Mouse (Mus musculus): Measurements from ENCODE around the gene Snx5. TPM values are rescaled to one million over a fixed set of nuclear protein-coding genes. Genes with fewer than 3 reads are reported as not detected.

Snx5 gene
- polyA plus RNA-seq, 1 experiment = 66.8 TPM

- TF ChIP-seq CTCF (IDR thresholded peaks at IDR 0.05; ENCODE audit: borderline replicate concordance, extremely low read depth, insufficient read depth, insufficient read length) (no peak), POLR2A (IDR thresholded peaks at IDR 0.05; ENCODE audit: borderline replicate concordance, extremely low read depth, insufficient read depth, insufficient read length, poor library complexity, severe bottlenecking) (no peak)
- no peak for DNase-seq (ENCODE audit: low read depth)
Observed at GRCm38 (mm10) chr2:144281417-144281816, 10.7 kb upstream of the Snx5 start.

DNA sequence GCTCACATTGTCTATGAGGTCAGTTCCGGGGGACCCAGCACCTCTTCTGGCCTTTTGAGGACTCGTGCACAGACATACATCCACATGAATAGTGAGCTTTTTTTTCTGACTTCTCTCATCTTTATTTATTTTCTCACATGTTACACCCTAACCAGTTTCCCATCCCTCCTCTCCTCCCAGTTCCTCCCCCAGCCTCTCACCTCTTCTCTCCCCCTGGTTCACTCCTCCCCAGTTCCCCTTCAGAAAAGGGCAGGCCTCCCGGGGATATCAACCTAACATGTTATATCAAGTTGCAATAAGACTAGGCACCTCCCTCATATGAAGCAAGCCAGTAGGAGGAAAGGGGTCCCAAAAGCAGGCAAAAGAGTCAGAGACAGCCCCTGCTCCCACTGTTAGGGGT is 9.9 kb upstream of the Snx5 start:
- no peak for DNase-seq (ENCODE audit: low read depth)
- TF ChIP-seq CTCF (IDR thresholded peaks at IDR 0.05; ENCODE audit: borderline replicate concordance, extremely low read depth, insufficient read depth, insufficient read length) (no peak), POLR2A (IDR thresholded peaks at IDR 0.05; ENCODE audit: borderline replicate concordance, extremely low read depth, insufficient read depth, insufficient read length, poor library complexity, severe bottlenecking) (no peak)

DNA sequence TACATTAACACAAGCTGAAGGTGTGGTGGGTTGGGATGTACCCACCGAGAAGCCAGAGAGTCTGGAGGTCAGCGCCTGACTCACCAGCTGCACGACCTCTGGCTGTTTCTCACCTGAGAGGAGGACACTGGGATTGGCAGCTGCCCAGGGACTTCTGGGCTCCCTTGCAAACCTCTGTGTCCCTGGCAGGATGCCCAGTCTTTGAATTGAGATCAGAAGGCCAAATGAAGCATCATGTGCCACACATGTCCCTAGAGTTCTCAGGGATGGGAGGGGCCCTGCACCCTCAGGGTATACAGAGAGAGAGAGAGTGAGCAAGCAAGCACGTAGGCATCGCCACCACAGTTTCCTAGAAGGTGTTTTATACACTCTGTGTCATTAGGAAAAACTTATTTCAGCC is 9.0 kb upstream of the Snx5 start:
- no peak for TF ChIP-seq CTCF (IDR thresholded peaks at IDR 0.05; ENCODE audit: borderline replicate concordance, extremely low read depth, insufficient read depth, insufficient read length)
- no peak for TF ChIP-seq POLR2A (IDR thresholded peaks at IDR 0.05; ENCODE audit: borderline replicate concordance, extremely low read depth, insufficient read depth, insufficient read length, poor library complexity, severe bottlenecking)
- DNase-seq (ENCODE audit: low read depth) = peak; percentile 31

DNA sequence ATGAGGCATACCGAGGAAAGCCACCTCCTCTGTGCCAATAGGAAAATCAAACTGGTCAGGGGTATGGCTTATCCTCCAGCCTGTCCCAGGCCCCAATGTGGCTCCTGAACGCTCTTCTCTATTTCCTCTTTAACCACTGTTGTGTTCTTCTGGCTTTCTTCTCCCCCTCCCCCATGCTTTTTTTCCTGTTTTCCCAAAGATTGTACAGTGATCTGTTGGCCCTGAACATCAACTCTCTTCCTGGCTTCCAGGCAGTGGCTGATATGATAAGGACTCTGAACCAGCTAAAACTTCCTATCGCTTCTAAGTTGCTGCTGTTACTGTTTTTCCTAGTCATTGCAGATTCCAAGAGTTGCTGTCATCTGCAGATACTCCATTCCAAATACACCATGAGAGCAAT is 6.2 kb upstream of the Snx5 start:
- DNase-seq (ENCODE audit: low read depth) = no peak
- TF ChIP-seq CTCF (IDR thresholded peaks at IDR 0.05; ENCODE audit: borderline replicate concordance, extremely low read depth, insufficient read depth, insufficient read length) (no peak), POLR2A (IDR thresholded peaks at IDR 0.05; ENCODE audit: borderline replicate concordance, extremely low read depth, insufficient read depth, insufficient read length, poor library complexity, severe bottlenecking) (no peak)

- TF ChIP-seq POLR2A (IDR thresholded peaks at IDR 0.05; ENCODE audit: borderline replicate concordance, extremely low read depth, insufficient read depth, insufficient read length, poor library complexity, severe bottlenecking) (no peak), CTCF (IDR thresholded peaks at IDR 0.05; ENCODE audit: borderline replicate concordance, extremely low read depth, insufficient read depth, insufficient read length) (no peak)
- DNase-seq (ENCODE audit: low read depth) = no peak
Observed at GRCm38 (mm10) chr2:144274741-144275140, 4.0 kb upstream of the Snx5 start.

DNA sequence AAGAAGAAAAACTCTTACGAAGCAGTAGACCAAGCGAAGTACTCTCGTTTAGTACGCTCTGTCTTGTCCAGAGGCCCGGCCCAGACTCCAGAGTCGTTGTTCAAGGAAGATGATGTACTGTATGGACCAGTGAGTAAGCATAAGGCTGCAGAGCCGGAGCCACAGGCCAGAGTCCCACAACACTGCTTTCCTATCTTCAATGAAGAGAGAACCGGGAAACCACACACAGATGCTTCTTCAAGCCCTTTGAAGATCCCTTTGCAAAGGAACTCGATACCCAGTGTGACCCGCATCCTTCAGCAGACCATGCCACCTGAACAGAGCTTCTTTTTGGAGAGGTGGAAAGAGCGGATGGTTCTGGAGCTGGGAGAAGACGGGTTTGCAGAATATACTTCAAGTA is 1.4 kb upstream of the Snx5 start:
- TF ChIP-seq POLR2A (IDR thresholded peaks at IDR 0.05; ENCODE audit: borderline replicate concordance, extremely low read depth, insufficient read depth, insufficient read length, poor library complexity, severe bottlenecking) = no peak
- no peak for TF ChIP-seq CTCF (IDR thresholded peaks at IDR 0.05; ENCODE audit: borderline replicate concordance, extremely low read depth, insufficient read depth, insufficient read length)
- no peak for DNase-seq (ENCODE audit: low read depth)

DNA sequence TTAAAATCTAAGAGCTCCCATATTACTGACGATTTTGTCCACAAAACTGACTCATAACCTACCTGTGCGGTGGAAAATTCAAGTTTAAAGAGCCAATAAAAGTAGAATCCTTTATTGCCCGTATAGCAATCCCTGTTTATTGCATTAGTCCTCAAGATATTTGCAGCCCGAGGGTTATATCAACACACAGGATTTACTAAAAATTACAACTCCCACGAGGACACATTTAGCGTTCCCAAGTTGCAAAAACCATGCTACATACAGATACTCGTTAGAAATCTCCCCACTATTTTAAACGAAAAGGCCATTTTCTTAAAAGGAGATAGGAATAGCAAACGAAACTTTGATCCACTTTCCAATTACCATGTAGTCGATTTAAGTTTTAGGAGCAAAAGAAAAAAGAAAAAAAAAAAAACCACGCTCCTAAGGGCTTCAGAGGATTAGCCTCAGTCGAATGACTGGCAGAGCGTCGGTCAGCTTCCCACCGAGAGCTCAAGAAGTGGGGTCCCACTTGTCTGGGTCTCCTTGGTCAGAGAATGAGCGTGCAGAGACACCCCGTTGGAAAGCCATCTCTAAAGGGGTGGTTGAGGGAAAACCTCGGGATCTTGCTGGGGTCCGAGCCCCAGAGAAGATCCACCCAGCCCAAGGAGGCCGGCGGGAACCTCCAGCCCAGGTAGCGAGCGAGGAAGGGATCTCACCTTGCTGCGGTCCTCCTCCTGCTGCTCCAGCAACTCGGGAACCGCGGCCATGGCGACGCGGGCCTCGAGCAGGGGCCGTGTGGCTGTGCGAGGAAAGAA is 829 bp downstream of the Snx5 start:
- peak; percentile 62 for DNase-seq (ENCODE audit: low read depth)
- no peak for TF ChIP-seq POLR2A (IDR thresholded peaks at IDR 0.05; ENCODE audit: borderline replicate concordance, extremely low read depth, insufficient read depth, insufficient read length, poor library complexity, severe bottlenecking)
- TF ChIP-seq CTCF (IDR thresholded peaks at IDR 0.05; ENCODE audit: borderline replicate concordance, extremely low read depth, insufficient read depth, insufficient read length) = no peak

- DNase-seq (ENCODE audit: low read depth) = no peak
- TF ChIP-seq CTCF (IDR thresholded peaks at IDR 0.05; ENCODE audit: borderline replicate concordance, extremely low read depth, insufficient read depth, insufficient read length) (no peak), POLR2A (IDR thresholded peaks at IDR 0.05; ENCODE audit: borderline replicate concordance, extremely low read depth, insufficient read depth, insufficient read length, poor library complexity, severe bottlenecking) (no peak)
Observed at GRCm38 (mm10) chr2:144269306-144269650, 1.4 kb downstream of the Snx5 start.

DNA sequence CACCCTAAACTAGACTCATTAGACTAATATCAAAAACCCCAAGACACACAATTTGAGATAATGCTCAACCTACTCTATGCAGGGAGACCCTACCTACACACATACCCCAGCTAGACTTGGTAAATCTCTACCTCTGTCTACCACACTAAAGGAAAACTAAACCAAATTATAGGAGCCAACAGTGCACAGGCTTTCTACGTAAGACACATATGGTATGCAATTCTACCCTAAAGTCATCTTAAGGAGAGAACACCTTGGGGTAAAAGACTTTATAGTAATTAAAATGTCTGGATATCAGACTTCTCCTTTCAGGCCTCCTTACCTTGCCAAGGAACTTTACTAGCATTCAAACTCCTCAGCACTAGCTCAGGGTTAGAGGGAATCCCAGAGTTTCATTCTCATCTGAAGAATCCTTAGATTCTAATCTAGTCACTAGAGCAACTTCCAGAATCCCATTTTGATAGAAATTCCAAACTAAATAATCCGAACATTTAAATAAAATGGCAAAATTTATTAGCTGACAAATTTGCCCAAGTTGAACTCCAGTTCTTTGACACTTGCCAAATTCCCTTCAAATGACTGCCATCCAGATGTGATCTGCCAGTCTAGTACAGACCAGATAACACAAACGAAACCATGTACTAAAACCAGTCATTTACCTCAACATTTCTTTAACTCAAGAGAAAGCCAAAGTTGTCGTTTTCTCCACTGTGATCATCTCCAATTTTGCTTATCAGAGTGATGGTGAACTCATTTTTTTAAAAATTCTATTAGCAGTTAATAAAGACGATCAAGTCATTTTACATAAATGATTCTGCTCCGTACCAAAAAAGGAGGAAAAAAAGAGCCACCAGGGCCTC is 2.0 kb downstream of the Snx5 start:
- no peak for DNase-seq (ENCODE audit: low read depth)
- TF ChIP-seq POLR2A (IDR thresholded peaks at IDR 0.05; ENCODE audit: borderline replicate concordance, extremely low read depth, insufficient read depth, insufficient read length, poor library complexity, severe bottlenecking) (no peak), CTCF (IDR thresholded peaks at IDR 0.05; ENCODE audit: borderline replicate concordance, extremely low read depth, insufficient read depth, insufficient read length) (no peak)

- no peak for TF ChIP-seq CTCF (IDR thresholded peaks at IDR 0.05; ENCODE audit: borderline replicate concordance, extremely low read depth, insufficient read depth, insufficient read length)
- TF ChIP-seq POLR2A (IDR thresholded peaks at IDR 0.05; ENCODE audit: borderline replicate concordance, extremely low read depth, insufficient read depth, insufficient read length, poor library complexity, severe bottlenecking) = no peak
Observed at GRCm38 (mm10) chr2:144267731-144268015, 3.0 kb downstream of the Snx5 start.

DNA sequence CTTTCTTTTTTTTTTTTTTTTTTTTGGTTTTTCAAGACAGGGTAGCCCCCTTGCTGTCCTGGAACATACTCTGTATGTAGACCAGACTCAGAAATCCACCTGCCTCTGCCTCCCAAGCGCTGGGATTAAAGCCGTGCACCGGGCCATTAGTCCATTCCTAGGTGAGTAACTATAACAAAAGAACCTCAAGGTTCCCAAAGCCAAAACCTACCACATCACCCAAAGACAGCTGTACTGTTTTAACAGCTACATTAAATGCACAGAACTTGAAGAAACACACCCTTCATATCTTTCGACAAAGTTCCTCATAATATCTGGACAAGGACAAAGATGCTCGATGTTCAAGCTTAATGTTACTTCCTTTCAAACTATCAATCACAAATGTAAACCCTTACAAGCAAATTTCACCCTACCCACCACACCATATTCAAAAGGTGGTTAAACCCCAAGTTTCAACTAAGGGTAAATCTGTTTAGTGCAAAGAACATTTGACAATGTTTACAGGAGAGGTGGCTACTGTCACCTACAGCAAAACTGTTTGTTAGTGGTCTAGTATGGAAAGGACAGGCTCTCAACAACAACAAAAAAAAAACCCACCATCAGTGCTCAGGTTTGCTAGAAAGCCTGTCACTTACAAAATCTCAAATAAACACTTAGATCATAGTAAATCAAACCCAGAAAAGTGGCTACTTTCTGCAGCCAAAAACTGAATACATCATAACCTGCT is 3.5 kb downstream of the Snx5 start:
- TF ChIP-seq CTCF (IDR thresholded peaks at IDR 0.05; ENCODE audit: borderline replicate concordance, extremely low read depth, insufficient read depth, insufficient read length) = no peak
- TF ChIP-seq POLR2A (IDR thresholded peaks at IDR 0.05; ENCODE audit: borderline replicate concordance, extremely low read depth, insufficient read depth, insufficient read length, poor library complexity, severe bottlenecking) = no peak
- no peak for DNase-seq (ENCODE audit: low read depth)

More at GRCm38 (mm10) chr2:144267731-144268015, 3.0 kb downstream of the Snx5 start:
- no peak for DNase-seq (ENCODE audit: low read depth)

Measured in brain, embryonic 14.5 days (tissue).